Mouse (Mus musculus) right cerebral cortex, adult 18-20 months (tissue): ENCODE measurements at regions not wholly inside any gene's neighbourhood (a gene's known extent, or its start where the extent isn't known, plus 50 kb on each side); places are given as distances from the start of the nearest gene placed in this dataset.

ENCODE experiments used
- DNase-seq: peaks from one replicate; pipeline ENCODE4 v3.0.0; 2022; ENCODE audit warnings: mixed read lengths

DNA sequence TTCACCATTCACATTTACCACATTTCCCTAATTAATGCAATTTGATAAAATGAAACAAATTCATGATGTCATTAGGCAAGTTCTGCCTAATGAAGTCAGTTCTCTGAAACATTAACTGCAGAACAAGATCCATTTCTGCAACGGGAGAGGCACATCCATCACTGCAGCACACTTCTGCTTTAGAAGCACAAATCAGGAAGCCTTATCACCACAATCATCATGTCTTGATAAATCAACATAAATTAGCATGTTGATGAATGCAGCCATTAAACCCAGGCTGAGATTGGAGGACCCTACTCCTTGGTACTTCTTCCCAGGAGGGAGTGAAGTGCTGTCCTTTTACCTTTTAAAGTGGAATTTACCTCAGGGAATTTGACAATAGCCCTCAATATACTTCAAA is 1195.4 kb downstream of the Defb40 start:
- no peak for DNase-seq

DNA sequence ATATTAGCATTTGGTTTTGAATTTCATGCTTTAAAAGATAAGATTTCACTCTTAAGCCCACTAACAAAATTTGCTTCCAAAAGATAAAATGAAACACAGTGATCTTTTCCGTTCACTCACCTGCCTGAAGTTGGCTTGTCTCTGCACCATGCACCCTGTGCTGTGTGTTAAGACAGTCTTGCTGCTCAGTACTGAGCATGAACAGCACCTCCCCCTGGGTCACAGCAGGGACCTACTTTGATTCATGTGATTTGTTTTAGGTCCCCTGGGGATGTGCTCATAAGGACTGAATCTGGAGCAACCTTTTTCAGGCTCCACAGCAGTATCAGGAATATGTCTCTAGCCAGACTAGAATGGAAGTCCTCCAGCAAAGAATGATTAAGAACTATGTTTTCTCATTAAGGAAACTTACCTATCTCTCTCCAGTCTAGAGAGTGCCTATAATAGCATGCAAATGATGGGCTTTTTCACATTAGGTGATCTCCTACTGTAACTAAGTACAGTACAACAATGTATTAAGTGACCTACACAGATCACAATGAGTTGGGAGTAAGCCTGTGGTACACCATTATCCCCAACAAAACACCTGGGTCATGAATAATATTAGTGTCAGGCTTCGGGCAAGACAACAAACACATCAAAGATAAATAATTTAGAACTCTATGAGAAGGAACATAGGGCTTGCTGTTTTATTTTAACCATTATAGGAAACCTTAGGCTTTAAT is 1196.3 kb downstream of the Defb40 start:
- no peak for DNase-seq

DNA sequence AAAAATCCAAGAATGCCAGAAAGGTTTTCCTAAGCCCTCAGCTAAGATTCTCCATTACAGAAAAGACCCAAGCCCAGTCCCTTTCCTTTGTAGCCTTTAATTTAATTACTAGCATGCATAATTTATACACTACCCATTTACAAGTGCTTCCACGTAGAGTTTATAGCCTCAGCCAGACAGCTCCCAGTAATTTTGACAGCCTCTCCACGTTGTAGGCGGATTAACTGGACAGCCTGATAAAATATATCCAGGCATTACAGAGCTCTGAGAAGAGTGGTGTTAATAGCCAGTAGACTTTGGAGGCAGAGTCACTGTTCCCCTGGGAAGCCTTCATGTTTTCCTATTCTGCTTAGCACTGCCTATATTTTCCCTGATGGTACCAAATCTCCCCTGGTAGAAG is 1202.6 kb downstream of the Defb40 start:
- no peak for DNase-seq

DNA sequence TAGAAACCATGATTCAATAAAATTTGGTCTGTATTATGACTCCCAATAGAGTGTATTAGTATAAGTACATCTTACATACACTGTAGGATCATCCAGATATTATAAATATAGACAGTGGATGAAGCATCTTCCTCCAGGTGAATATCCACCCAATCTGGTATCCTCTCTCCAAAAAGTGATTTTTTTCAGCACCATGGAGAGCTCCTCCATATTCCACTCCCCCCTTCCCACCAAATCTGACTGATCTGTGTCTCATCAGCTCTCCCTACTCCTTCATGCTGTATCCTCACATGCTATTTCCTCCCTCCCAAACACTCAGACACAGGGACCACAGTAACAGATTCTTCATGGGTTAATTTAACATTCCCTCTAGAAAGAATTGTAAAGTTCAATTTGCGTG is 1204.7 kb downstream of the Defb40 start:
- no peak for DNase-seq

DNA sequence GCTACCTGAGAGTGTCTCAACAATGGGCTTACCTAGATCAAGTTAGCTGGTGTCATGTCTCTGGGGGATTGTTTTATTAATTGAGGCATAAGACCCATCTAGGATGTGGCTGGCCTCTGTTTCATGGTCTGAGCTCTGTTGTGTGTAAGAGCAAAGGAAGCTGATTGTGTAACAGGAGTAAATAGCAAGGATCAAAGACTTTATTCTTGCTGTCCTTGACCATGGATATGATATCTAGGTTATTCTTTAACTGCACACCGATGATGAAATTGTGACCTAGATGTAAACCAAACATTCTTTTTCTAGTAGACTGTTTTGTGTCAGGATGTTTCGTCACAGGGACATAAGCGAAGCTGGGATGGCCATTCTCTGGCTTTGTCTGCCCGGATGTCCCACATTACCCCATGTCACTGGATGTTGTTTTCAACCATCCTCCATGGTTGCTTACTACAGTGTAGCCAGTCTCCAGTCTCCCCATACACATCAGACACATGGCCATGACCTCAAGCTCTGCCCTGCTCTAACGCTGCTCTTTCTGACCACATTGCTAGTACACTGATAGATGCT is 1210.5 kb downstream of the Defb40 start:
- no peak for DNase-seq

DNA sequence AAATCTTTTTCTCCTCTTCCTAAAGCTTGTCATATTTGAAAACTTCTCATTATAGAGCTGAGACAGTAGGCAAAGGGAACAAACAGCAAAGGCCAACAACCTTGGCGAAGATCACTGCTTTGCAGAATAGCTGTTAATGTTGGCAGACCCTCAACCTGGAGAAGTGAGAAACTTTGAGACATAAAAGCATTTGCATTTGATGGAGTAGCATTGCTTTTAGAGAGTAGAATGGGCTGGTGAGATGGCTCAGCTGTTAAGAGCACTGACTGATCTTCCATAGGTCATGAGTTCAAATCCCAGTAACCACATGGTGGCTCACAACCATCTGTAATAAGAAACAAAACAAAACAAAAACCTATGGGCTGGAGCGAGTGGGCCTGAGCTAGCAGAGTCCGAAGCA is 1253.4 kb downstream of the Defb40 start:
- no peak for DNase-seq

DNA sequence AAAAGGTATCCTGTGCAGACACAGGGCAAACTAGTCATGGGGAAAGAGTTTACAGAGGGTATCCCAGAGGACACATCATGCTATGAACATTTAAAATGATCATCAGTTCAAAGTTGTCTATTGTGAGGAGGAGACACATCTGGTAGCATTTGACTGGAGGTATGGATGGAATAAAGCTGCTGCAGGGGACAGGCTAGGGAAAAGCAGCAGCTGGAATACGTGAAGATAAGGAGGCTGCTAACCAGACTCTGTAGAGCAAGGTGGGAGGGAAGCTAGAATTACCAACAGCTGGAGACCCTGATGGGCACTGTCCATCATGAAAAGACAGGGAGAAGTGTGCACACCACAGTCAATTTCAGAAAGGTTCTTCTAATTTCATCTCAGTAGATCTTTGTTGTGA is 1268.9 kb downstream of the Defb40 start:
- DNase-seq, result no peak

DNA sequence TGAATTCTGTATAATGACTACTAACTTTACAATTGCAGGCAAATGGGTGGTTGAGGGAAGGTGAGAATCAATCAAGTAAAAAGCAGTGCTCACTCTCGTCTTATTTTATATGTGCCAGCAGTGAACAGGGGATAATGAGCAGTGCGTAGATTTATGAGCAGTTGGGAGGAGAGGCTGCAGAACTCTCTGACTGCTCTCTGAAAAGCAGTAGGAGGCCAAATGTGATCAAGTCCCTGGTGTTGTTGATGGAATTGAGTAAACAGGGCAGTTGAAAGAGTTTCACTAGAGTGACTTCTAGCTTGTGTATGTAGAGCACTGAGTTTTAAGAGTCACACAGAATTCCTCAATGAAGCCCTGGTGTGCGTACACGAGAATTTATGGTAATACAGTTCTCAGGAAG is 1269.6 kb downstream of the Defb40 start:
- DNase-seq, result no peak

DNA sequence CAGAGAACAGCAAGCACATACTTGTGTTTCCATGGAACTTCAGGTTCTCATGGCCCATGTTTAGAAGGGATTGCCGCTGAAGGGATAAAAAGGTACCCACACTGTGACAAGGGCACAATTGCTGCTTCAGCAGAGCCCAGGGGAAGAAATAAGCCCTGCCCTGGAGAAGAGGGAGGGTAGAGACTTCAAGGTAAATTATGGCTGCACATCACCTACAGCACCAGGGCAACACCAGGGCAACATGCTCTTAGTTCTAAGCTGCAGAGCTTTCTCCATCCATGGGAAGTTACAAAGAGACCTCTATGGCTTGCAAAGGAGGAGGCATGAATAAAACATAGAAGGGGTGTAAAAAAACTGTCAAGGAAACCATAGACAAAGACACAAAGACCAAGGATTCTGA is 1273.8 kb downstream of the Defb40 start:
- DNase-seq, result no peak

DNA sequence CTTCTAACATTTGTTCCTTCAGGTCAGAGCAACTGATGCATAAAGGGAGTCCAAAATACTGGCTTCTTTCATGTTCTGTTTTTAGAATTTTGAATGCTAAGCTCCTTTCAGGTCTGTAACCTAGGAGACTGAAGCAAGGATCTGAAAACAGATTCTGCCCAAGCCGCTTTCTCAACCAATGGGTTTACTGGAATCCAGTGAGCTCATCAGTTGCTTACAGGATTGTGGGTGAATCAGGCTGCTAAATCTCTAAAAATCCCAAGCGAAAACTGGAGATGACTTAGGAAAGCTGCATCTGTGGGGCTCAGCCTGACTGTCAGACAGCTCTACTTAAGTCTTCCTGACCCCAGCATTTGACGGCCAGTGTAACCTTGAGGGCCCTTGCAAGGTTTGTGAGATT is 1277.7 kb downstream of the Defb40 start:
- peak; percentile 60 for DNase-seq

DNA sequence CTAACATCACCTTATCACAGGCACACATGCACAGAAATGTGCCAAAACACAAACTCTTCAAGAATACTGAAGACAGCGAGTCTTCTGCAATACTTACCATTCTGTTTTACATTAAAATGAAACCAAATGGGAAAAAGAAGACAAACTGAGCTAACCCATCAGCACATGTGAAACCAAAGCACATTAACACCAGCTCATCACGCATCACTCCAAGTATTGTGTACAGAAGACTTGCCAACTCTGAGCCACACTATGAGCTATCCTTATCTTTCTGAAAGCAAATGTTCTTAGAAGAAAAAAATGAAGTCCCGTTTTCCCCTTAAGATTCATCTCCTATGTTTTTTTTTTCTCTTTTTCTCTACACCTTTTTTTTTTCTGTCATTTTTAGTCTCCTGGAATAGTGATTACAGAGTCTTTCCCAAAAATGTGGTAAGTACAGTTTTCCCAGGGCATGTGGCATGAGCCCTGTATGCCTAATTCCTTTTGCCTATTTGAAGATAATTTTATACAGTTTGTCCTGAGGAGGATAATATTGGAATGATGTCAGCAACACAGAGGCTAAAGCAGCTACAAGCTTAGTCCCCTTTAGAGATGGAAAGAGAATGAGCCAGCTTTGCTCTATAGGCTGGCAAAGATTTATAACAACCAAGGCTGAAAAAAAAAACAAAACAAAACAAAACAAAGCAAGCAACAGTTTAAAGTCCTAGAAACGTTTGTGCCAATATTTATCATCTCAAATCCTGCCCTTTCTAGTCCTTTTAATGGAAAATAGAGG is 1287.8 kb downstream of the Defb40 start:
- DNase-seq, result no peak

DNA sequence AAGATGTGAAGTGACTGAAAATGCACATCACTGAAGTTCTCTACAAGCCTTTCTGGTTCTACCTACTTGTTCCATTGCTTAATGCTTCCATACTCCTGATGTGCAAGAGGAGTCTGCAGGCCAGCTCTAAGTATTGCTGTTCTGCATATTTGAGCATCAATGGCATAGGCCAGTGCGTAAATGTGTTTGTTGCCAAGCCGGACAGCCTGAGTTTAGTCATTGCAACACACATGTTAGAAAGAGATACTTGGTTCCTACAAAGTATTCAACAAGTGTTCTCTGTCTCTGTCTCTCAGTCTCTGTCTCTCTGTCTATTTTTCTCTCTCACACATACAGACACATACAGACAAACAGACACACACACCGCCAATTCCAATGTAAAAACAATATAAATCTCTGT is 1288.4 kb downstream of the Defb40 start:
- no peak for DNase-seq

DNA sequence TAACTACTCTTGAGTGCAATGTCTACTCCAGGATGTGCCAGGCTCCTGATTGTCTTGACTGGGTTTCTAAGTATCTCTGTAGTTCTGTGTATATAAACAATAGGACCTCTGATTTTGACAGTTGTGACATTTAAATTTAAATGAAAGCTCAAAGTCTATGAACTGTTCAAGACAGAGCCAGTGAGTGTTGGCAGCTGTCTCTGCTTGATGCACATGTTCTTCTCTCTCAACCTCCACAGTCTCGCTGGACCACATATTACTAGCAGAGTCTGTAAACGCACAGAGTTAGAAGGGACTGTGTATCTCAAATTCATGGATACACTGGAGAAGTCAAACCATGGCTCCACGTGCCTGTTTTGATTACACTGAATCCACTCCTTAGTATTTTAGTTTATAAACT is 1291.0 kb downstream of the Defb40 start:
- DNase-seq, result no peak

DNA sequence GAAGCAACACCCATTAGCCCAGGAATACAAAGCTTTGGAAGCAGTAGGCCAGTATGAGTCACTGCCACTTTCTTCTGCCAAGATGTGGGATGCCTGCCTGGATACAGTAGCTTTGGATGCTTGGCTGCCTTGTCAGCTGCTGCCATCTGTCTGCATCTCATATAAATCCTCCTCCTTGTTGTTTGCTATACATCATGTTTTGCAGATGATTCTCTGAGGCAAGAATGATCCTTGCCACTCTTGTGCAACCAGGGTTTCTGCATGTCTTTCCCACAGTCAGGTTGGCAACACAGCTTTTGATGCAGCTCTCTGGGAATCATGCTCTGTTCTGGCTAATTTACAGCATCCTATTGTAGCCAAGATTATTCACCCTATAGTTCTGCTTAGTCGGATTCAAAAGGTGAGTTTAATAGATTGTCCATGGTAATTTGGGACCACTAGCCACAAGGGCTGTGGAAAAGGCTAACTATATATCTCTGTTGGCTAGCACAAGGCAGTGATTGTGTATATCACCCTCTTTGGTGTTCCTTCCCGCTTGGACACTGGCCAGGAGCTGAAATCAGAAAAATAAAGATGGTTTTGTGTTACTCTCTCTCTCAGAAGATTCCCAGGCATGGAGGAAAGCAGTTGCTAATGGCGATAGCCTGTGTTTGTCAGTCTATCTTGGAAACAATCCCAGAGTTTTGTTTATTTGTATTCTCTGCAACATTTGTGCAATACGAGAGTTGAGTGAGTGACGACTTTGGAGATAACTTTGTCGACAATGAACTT is 1313.5 kb downstream of the Defb40 start:
- peak; percentile 88 for DNase-seq

DNA sequence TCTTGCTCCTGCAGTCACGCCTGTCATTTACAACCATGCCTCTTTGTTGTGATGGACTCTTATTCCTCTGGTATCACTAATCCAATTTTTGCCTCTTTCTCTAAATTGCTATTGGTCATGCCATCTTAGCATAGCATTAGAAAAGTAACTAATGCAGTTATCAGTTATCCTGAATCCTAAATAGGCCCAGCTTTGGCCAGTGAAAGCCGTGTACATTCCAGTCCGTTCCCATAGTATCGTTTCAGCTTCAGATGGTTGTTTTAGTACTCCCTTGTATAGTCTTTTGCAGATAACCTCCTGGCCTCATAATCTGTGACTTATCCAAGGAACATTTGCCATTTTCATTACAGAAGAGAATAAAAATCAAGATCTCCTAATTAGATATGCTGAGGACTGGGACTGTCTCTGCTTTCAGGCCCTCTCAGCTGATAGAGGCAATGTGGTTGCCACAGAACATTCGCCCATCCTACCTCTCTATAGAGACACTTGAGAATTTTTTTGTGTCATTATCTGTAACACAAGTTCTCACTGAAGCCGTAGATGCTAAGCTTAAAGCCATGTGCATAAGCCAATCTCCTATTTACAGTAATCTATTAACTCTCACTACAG is 1318.2 kb downstream of the Defb40 start:
- no peak for DNase-seq

DNA sequence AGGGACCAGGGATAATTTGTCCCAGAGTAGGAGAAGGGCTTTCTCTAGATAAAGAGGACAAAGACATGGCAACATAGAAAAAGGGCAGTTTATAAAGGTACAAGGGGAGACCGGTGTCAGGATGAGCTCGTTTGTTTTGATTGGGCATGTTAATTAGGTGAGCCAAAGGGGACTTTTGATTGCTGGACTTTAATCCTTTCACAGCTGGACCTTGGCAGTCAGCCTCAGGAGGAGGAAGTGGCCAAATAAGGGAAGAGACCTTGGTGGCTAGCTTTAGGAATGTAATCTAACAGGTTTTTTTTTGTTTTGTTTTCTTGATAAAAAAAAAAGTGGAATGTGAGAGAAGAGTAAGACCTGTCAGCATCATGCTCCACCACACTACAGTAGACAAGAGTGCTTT is 1324.3 kb downstream of the Defb40 start:
- no peak for DNase-seq

DNA sequence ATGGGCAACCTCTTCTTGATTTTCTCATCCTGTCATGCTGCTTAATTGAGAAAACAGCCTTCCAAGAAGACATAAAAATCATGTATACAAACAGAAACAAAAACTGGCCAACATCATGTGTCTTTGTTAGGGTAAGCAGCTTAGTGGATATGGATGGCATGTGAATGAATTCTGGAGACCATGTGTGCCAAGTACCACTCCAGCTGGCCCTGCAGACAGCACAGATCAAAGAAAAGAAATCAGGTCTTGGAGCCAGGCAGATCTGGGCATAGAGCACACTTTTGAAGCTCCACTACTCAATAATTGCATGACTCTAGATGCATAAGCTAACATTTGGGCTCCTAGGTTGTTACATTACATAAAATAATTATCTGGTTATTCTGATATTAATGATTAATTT is 1330.5 kb downstream of the Defb40 start:
- DNase-seq, result no peak

DNA sequence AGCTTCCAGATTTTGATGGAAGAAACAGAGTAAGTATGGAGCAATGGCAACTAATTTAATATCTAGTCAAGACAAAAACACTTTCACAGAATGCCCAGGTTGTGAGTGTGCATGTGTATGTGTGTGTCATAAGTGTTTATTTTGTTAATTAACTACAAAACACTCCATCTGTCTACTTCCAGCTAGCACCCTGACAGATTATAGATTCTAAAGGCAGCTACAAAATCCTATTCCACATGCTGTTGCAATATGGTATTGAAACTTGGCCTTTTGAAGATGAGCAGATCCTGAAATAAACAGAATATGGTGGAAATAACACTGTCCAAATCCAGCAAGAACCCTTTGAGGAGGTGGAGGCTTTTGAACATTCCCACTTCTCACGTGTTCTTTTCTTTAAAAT is 1356.9 kb downstream of the Defb40 start:
- DNase-seq, result no peak

DNA sequence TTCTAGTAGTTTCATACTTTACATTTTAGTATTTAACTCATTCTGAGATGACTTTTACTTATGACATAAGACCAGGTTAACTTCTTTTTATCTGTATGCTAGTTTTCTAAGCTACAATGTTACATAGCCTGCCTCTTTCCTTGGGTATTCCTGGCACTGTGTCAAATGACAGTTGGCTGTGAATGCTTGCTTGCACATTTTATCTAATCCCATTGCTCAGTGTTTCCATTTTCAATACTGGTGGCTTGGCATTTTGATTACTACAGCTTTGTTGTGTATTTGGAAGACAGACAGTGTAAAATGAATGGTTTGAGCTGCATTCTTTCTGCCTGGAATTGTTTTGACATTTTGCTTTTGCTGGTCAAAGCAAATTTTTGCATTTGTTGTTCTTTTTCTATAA is 1359.2 kb downstream of the Defb40 start:
- no peak for DNase-seq

DNA sequence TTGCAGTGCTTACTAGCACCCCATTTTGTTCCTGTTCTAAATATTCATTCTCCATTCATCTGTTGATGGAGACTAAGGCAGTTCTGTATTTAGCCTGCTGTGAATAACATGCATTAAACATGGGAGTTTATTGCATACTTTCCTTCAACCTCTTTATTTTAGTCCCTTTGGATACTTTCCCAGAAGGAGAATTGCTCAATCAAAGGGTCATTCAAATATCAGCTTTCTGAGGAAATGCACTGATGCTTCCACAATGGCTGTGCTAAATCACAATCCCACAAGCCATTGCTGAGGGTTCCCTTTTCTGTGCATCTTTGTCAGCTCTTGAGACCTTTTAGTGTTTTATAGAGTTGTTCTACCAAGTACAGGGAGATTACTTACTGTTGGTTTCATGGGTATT is 1359.9 kb downstream of the Defb40 start:
- DNase-seq, result no peak

DNA sequence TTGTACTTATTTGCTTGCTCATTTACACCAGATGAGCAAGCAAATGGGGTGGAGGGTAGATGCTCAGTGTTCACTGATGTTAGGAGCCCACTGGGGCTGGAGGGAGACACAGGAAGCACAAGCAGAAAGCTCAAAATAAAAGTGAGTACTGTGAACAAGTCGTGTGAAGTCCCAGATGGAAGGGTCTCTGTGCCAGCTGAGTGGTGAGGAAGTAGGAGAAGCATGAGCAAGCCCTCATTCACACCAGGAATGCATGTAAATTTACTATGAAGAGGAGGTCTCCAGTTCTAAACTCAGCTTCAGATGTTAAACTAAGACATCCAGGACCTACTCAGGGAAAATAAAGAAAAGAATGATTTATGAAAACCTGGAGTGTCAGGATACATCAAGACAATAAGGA is 1375.2 kb downstream of the Defb40 start:
- peak; percentile 8 for DNase-seq

DNA sequence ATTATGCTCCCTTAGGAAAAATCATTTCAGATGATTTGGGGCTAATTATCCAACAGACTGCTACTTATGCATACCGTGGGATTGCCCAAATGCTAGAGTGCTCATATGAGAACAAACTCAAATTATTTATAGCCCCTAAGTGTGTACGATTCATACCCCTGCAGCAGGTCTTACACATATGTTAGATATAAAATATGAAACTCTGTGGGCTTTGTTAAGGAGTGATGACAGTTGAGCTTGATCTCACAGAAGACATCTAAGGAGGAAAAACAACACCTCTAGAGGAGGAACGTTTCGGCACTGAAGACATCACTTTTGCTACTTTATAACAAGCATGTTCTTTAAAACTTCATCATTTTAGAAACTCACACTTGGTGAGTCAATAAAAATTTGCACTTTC is 1379.3 kb downstream of the Defb40 start:
- no peak for DNase-seq

DNA sequence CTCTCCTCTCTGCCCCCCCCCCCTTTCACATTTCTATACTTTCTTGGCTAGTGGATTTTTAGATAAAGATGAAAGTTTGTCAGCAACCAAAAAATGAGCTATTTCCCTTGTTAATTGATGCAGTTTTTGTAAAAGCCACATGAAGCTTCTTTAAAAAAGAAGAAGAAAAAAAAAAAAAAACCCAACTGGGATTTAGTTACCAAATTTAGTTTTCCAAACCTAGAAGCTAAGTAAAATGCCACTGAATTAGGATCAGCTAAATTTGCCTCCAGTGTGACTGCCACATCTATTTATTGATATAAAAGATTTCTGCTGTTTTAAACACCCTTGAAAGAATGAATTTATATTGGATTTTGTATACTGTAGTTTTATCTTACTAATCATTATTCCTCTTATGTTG is 1381.5 kb downstream of the Defb40 start:
- no peak for DNase-seq
